Comparison of ENCODE assay signal across 14 mouse cellular contexts in the genomic region with DNA sequence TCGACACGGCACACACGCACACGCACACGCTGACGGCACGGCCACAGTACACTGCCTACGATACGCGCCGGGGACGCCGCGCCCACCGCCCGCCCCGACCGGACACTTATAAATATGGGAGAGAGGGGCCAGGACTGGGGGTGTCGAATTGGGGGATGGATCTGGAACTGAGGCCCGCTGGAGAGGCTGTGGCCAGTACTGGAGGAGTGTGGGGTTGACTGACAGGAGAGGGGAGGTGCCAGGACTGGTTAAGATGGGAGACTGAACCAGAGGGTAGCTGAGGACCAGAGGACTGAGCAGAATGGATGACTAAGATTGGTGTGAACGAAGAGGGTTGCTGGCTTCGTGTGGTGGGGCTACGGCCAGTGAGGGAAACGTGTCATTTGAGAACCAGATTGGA. TPM values are rescaled to one million over a fixed set of nuclear protein-coding genes. Genes with fewer than 3 reads are reported as not detected.
A peak's percentile ranks its signal among the peaks of the same experiment; 100 is the strongest.
DNase-seq lines count a peak whose midpoint lies in the region; ATAC-seq and TF ChIP-seq lines count a peak whose summit lies in the region.
"Had no signal": no experiment of that assay in that cellular context is flagged by ENCODE, and none has a peak within 500 bp of the region (broad histone marks: within the 10 kb centered on the region; RNA-seq: fewer than 3 reads in every experiment).

No protein-coding gene starts in this region.

- no peak overlapping the region for H3K27ac ChIP-seq in forebrain, embryonic 11.5 days (ENCODE audit: low read depth, low read length)
- H3K27ac ChIP-seq in forebrain, postnatal 0 days (ENCODE audit: low read depth, low read length), result no peak overlapping the region
- H3K27ac ChIP-seq in kidney, embryonic 15.5 days, result no peak overlapping the region
- no peak overlapping the region for H3K27ac ChIP-seq in embryonic facial prominence, embryonic 11.5 days (replicated peaks; ENCODE audit: low read depth, low read length)
- no peak overlapping the region for H3K27ac ChIP-seq in limb, embryonic 12.5 days
- H3K27ac ChIP-seq in cerebellum, adult 2 months (ENCODE audit: insufficient read depth, low read length), result no peak overlapping the region

- H3K9ac ChIP-seq in forebrain, embryonic 11.5 days (ENCODE audit: low read length), result no peak overlapping the region
- H3K9ac ChIP-seq in forebrain, postnatal 0 days, result no peak overlapping the region; the same call in 1 of the 2 replicates
- no peak overlapping the region for H3K9ac ChIP-seq in kidney, embryonic 15.5 days
- H3K9ac ChIP-seq in embryonic facial prominence, embryonic 11.5 days (replicated peaks; ENCODE audit: low read length), result no peak overlapping the region
- no peak overlapping the region for H3K9ac ChIP-seq in limb, embryonic 12.5 days (replicated peaks)

- DNase-seq in forebrain, embryonic 11.5 days (ENCODE audit: low spot score), result peak; percentile 54
- no peak for DNase-seq in forebrain, postnatal 0 days
- no peak for DNase-seq in kidney, adult 11 months
- no peak for DNase-seq in embryonic facial prominence, embryonic 11.5 days (ENCODE audit: low spot score)
- DNase-seq in cerebellum, adult 9-10 months, result no peak
- no peak for DNase-seq in cerebellum, adult 2 months
- DNase-seq: adrenal gland, postnatal 10 days; cerebellum, postnatal 14 days; lung, adult 2 months had no signal

- no peak for TF ChIP-seq POLR2A in cerebellum, adult 2 months (IDR thresholded peaks at IDR 0.05; ENCODE audit: borderline replicate concordance, insufficient read depth, low read length)

- no peaks in the 10 kb centered on the region for H3K9me3 ChIP-seq in forebrain, embryonic 11.5 days (ENCODE audit: control insufficient read depth, low read length)
- no peaks in the 10 kb centered on the region for H3K9me3 ChIP-seq in forebrain, postnatal 0 days (ENCODE audit: low read length)
- no peaks in the 10 kb centered on the region for H3K9me3 ChIP-seq in kidney, embryonic 15.5 days (replicated peaks)
- H3K9me3 ChIP-seq in embryonic facial prominence, embryonic 11.5 days (replicated peaks; ENCODE audit: control insufficient read depth, low read length), result no peaks in the 10 kb centered on the region
- no peaks in the 10 kb centered on the region for H3K9me3 ChIP-seq in limb, embryonic 12.5 days

- whole genome bisulfite sequencing in forebrain, embryonic 11.5 days, result 18% methylated on average over 24 of the region's 24 CpGs
- WGBS in forebrain, postnatal 0 days, result 45% methylated on average over 24 of the region's 24 CpGs
- 14% methylated on average over 24 of the region's 24 CpGs for WGBS in kidney, embryonic 15.5 days
- 19% methylated on average over 24 of the region's 24 CpGs for WGBS in embryonic facial prominence, embryonic 11.5 days
- 21% methylated on average over 24 of the region's 24 CpGs for WGBS in limb, embryonic 12.5 days
- 82% methylated on average over 24 of the region's 24 CpGs for WGBS in cerebellum, adult 2 months

- peaks cover 72% of the 10 kb centered on the region for H3K27me3 ChIP-seq in forebrain, embryonic 11.5 days (ENCODE audit: control insufficient read depth, insufficient read depth, low read length)
- no peaks in the 10 kb centered on the region for H3K27me3 ChIP-seq in forebrain, postnatal 0 days (ENCODE audit: insufficient read depth, low read length)
- peaks cover 97% of the 10 kb centered on the region for H3K27me3 ChIP-seq in kidney, embryonic 15.5 days
- H3K27me3 ChIP-seq in embryonic facial prominence, embryonic 11.5 days (ENCODE audit: control insufficient read depth, insufficient read depth, low read length), result peaks cover 65% of the 10 kb centered on the region
- H3K27me3 ChIP-seq in limb, embryonic 12.5 days, result peaks cover 98% of the 10 kb centered on the region
- peaks cover 6% of the 10 kb centered on the region; the same call in 1 of the 2 replicates for H3K27me3 ChIP-seq in cerebellum, adult 2 months (ENCODE audit: control insufficient read depth, insufficient read depth, low read length)

- TF ChIP-seq CTCF in forebrain, postnatal 0 days (IDR thresholded peaks at IDR 0.05; ENCODE audit: low read depth), result no peak
- TF ChIP-seq CTCF in cerebellum, adult 2 months (IDR thresholded peaks at IDR 0.05; ENCODE audit: borderline replicate concordance, insufficient read depth, low read depth, low read length), result no peak

- 0 out of 2 replicates have a peak overlapping the region, but pooled peaks have one; percentile 32 for H3K4me3 ChIP-seq in forebrain, embryonic 11.5 days (ENCODE audit: low read depth, low read length)
- no peak overlapping the region for H3K4me3 ChIP-seq in forebrain, postnatal 0 days (ENCODE audit: low read depth, low read length)
- peak overlapping the region; percentile 47; the same call in 1 of the 2 replicates for H3K4me3 ChIP-seq in kidney, embryonic 15.5 days (replicated peaks)
- 0 out of 2 replicates have a peak overlapping the region, but pooled peaks have one; percentile 3 for H3K4me3 ChIP-seq in embryonic facial prominence, embryonic 11.5 days (ENCODE audit: low read depth, low read length)
- H3K4me3 ChIP-seq in limb, embryonic 12.5 days (replicated peaks), result peak overlapping the region; percentile 49
- H3K4me3 ChIP-seq in cerebellum, adult 2 months (replicated peaks; ENCODE audit: insufficient read depth, low read depth, low read length), result no peak overlapping the region
- H3K4me3 ChIP-seq: erythroblast, embryonic 14.5 days had no signal

- ATAC-seq in forebrain, embryonic 11.5 days (replicated peaks; ENCODE audit: low FRiP score), result no peak; the same call in 1 of the 2 replicates
- ATAC-seq in forebrain, postnatal 0 days, result no peak
- no peak for ATAC-seq in kidney, embryonic 15.5 days (replicated peaks; ENCODE audit: low FRiP score)
- ATAC-seq in embryonic facial prominence, embryonic 11.5 days (replicated peaks; ENCODE audit: insufficient number of reproducible peaks, low FRiP score, low TSS enrichment, low read depth), result 0 out of 2 replicates have a peak, but pooled peaks have one; percentile 26
- 0 out of 2 replicates have a peak, but pooled peaks have one; percentile 23 for ATAC-seq in limb, embryonic 12.5 days (ENCODE audit: insufficient number of reproducible peaks, insufficient read depth, low FRiP score, low TSS enrichment, low read depth)
- ATAC-seq: intestine, postnatal 0 days had no signal

- no peak overlapping the region for H3K4me2 ChIP-seq in forebrain, embryonic 11.5 days (ENCODE audit: low read depth, low read length, severe bottlenecking)
- no peak overlapping the region for H3K4me2 ChIP-seq in forebrain, postnatal 0 days (ENCODE audit: low read depth)
- peak overlapping the region; percentile 33; the same call in 1 of the 2 replicates for H3K4me2 ChIP-seq in kidney, embryonic 15.5 days
- H3K4me2 ChIP-seq in embryonic facial prominence, embryonic 11.5 days (ENCODE audit: low read depth, low read length), result no peak overlapping the region
- peak overlapping the region; percentile 75 for H3K4me2 ChIP-seq in limb, embryonic 12.5 days

- H3K36me3 ChIP-seq in forebrain, embryonic 11.5 days (ENCODE audit: control insufficient read depth, insufficient read depth, low read length), result no peaks in the 10 kb centered on the region
- H3K36me3 ChIP-seq in forebrain, postnatal 0 days (ENCODE audit: insufficient read depth), result peaks cover 18% of the 10 kb centered on the region; the same call in 1 of the 2 replicates
- no peaks in the 10 kb centered on the region for H3K36me3 ChIP-seq in kidney, embryonic 15.5 days
- no peaks in the 10 kb centered on the region for H3K36me3 ChIP-seq in embryonic facial prominence, embryonic 11.5 days (replicated peaks; ENCODE audit: control insufficient read depth, insufficient read depth, low read depth, low read length)
- H3K36me3 ChIP-seq in limb, embryonic 12.5 days, result no peaks in the 10 kb centered on the region

- H3K4me1 ChIP-seq in forebrain, embryonic 11.5 days (replicated peaks; ENCODE audit: control insufficient read depth, insufficient read depth, low read length), result peaks cover 43% of the 10 kb centered on the region
- H3K4me1 ChIP-seq in forebrain, postnatal 0 days (ENCODE audit: insufficient read depth), result peaks cover 45% of the 10 kb centered on the region
- peaks cover 57% of the 10 kb centered on the region for H3K4me1 ChIP-seq in kidney, embryonic 15.5 days
- H3K4me1 ChIP-seq in embryonic facial prominence, embryonic 11.5 days (ENCODE audit: control insufficient read depth, insufficient read depth, low read length), result peaks cover 5% of the 10 kb centered on the region
- peaks cover 52% of the 10 kb centered on the region for H3K4me1 ChIP-seq in limb, embryonic 12.5 days (replicated peaks)
- no peaks in the 10 kb centered on the region for H3K4me1 ChIP-seq in cerebellum, adult 2 months (ENCODE audit: control insufficient read depth, insufficient read depth, low read length)

RNA-seq across cellular contexts. Expression of gene Foxo6, which starts 20.0 kb away (rescaled TPM):
- 0.39 and 1.1 TPM in 2 replicates for polyA plus RNA-seq in forebrain, embryonic 11.5 days (2014; fragmentation: Nextera tagmentation; extraction: Ambion mirVana)
- 40.8 and 44.0 TPM in 2 replicates for total RNA-seq in forebrain, postnatal 0 days (2014; rRNA removed)
- 3.5 and 3.6 TPM in 2 replicates for polyA plus RNA-seq in forebrain, postnatal 0 days (2015; fragmentation: Nextera tagmentation; extraction: Ambion mirVana)
- polyA plus RNA-seq in kidney, embryonic 15.5 days (2015; fragmentation: Nextera tagmentation; extraction: Ambion mirVana), result 0.13 and 0.14 TPM in 2 replicates
- polyA plus RNA-seq in embryonic facial prominence, embryonic 11.5 days (2014; fragmentation: Nextera tagmentation; extraction: Ambion mirVana), result 0.69 and 0.79 TPM in 2 replicates
- 0.10 TPM in 1 of 2 replicates, not detected in the other for polyA plus RNA-seq in limb, embryonic 12.5 days (2016; fragmentation: Nextera tagmentation; extraction: Ambion mirVana)
- 1.9 and 2.0 TPM in 2 replicates for polyA plus RNA-seq in cerebellum, adult 2 months (2012; rRNA removed)
- polyA plus RNA-seq: erythroblast, embryonic 14.5 days; thymus, postnatal 0 days had no signal

Comparison
In these comparisons a context has a peak if more than half of its experiments do, and no peak if none do; other contexts are left out.
1. H3K4me3 ChIP-seq: peak in forebrain, embryonic 11.5 days (single experiment), kidney, embryonic 15.5 days (single experiment), embryonic facial prominence, embryonic 11.5 days (single experiment) and limb, embryonic 12.5 days (single experiment); none in forebrain, postnatal 0 days (single experiment) and cerebellum, adult 2 months (single experiment).
2. ATAC-seq: peak in embryonic facial prominence, embryonic 11.5 days (single experiment) and limb, embryonic 12.5 days (single experiment); none in forebrain, embryonic 11.5 days (single experiment), forebrain, postnatal 0 days (single experiment) and kidney, embryonic 15.5 days (single experiment).
3. H3K4me2 ChIP-seq: peak in kidney, embryonic 15.5 days (single experiment) and limb, embryonic 12.5 days (single experiment); none in forebrain, embryonic 11.5 days (single experiment), forebrain, postnatal 0 days (single experiment) and embryonic facial prominence, embryonic 11.5 days (single experiment).